Mouse (Mus musculus): Measurements from ENCODE around the gene Dsel.

GRCm38 (mm10) chr1:111883336-111883735, 18.6 kb upstream of the Dsel start:
- no peak for TF ChIP-seq CTCF (IDR thresholded peaks at IDR 0.05; ENCODE audit: low read depth, low read length)
- TF ChIP-seq POLR2A (IDR thresholded peaks at IDR 0.05; ENCODE audit: borderline replicate concordance, low read depth, low read length), result no peak

Measured in bone marrow macrophage, adult 2 months (primary cell).